Mouse (Mus musculus): Measurements from ENCODE around the gene Zp3r.
"Not testable (repeated sequence)": the region's sequence is repeated elsewhere in the genome, so short reads cannot be mapped to it uniquely, and the experiment has no call there.

Gene Zp3r

DNA sequence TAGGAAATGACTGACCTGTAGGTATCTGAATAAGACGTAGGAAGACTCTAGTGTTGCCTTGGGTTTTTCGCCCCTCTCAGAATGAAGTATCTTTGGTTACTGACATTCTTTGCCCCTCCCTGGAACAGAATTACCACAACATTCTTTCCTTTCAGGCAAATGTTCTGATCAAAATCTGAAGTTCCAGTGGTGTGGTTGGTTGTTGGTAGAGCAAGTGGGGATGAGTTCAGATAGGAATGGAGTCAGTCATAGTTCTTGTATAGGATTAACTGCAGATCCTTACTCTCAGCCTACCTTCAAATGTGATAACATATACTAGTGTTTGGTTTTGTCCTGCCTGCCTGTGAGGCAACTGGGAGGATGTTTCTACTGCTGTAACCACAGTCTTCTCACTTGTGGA lies at the start of gene Zp3r:
Gene Zp3r (minus strand): TSS at position 101 of the 400 bp plus-strand sequence.
- no peak for DNase-seq (ENCODE audit: low spot score in 2 of 2)

- no peak for DNase-seq (ENCODE audit: low spot score in 2 of 2)
Observed at GRCm38 (mm10) chr1:130678551-130678950, 49.1 kb upstream of the Zp3r start.

DNA sequence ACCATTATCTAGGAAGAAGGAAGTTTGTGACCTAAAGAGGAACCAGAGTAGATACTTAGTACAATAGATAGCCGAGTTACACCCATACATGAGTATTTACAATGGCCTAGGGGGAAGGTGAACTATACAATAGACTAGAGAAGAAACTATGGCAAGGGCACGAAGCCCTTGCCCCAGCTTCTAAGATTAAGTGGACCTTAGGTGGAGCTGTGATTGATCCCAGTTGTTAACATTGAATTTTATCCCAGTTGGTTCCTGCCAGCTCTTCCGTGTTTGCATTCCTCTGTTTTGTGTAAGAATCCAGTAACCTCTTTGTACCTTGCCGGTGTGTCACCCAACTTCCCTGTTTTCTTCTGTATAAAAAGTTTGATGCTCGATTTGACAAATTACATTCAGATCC lies 34.2 kb upstream of the Zp3r start:
- not testable (repeated sequence) for DNase-seq (ENCODE audit: low spot score in 2 of 2)

- no peak for DNase-seq (ENCODE audit: low spot score in 2 of 2)
Observed at GRCm38 (mm10) chr1:130661454-130661853, 32.0 kb upstream of the Zp3r start, which contains the start of gene C4bp. TSS of gene C4bp (minus strand) at chr1:130661632.

GRCm38 (mm10) chr1:130659641-130660040 lies 30.2 kb upstream of the Zp3r start:
- not testable (repeated sequence) for DNase-seq (ENCODE audit: low spot score in 2 of 2)

DNA sequence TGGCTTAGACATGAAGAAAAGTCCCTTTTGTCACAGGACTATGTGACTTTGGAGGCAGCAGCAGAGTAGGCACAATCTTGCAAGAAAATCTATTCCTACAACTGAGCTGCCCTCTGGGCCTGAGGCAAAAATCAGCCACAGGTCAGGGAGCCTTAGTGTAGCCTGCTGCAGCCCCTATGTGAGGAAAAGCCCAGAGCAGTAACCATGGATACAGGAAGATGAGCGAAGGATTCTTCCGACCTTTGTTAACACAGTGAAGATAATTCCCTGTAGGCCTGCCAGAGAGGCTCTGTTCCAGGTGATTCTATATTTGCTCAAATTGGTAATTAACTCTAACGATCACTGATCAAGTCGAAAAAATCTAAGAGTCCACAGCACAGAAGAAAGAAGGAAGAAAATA lies 14.7 kb upstream of the Zp3r start:
- no peak for DNase-seq (ENCODE audit: low spot score in 2 of 2)

DNA sequence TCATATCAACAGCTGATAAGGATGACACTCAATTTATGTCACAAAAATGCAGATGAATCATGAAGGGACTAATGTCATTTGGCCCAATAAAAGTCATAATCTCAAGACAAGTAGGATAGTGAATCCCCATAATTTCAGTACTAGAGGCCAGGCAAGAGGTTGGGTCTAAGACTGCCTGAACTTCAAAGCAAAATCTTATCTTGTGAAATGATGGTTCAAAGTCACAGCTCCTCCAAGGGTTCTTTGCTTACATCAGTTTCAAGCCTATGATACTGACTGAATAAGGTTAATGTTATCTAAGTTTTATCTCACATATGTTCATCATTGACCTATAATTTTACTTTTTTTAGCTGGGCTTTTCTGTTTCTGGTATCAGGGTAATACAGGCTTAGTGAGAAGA lies 11.5 kb upstream of the Zp3r start:
- DNase-seq (ENCODE audit: low spot score in 2 of 2), result no peak

- peak; percentile 75 to 89 for DNase-seq (ENCODE audit: low spot score in 2 of 2)
Observed at GRCm38 (mm10) chr1:130633761-130634410, 4.5 kb upstream of the Zp3r start.

DNA sequence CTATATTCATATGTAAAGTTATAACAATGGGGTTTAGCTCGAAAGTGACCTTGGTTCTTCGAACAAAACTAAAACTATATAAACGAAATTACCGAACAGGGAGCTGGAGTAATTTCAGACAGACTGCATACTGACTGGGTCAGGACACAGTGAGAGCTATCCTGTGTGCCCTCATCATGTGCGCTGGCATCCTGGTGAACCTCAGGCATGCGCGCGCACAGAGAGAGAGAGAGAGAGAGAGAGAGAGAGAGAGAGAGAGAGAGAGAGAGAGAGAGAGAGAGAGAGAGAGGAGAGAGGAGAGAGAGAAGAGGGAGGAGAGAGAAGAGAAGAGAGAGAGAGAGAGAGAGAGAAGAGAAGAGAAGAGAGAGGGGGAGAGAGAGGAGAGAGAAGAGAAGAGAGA lies 3.9 kb upstream of the Zp3r start:
- peak; percentile 33 to 44 for DNase-seq (ENCODE audit: low spot score in 2 of 2)

DNA sequence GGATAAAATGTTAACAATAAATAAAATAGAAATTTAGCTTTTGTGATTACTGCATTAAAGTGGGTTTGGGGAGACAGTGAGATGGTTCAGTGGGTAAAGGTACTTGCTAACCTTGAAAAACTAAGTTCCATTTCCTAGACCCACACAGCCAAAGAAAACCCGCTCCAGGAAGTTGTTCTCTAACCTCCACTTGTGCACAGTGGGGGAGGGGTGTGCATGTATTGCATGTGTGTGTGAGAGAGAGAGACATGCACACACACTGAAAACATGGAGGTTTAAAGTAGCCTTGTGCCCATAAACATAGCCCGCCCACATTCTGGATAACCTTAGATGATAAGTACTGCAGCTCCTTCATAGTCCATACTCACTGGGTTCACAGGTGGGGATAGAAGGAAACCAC lies 33.1 kb downstream of the Zp3r start:
- peak; percentile 20 to 30 for DNase-seq (ENCODE audit: low spot score in 2 of 2)

- no peak for DNase-seq (ENCODE audit: low spot score in 2 of 2)
Observed at GRCm38 (mm10) chr1:130588659-130589058, 40.8 kb downstream of the Zp3r start.

GRCm38 (mm10) chr1:130576389-130576788 lies 53.0 kb downstream of the Zp3r start:
- DNase-seq (ENCODE audit: low spot score in 2 of 2), result no peak

DNA sequence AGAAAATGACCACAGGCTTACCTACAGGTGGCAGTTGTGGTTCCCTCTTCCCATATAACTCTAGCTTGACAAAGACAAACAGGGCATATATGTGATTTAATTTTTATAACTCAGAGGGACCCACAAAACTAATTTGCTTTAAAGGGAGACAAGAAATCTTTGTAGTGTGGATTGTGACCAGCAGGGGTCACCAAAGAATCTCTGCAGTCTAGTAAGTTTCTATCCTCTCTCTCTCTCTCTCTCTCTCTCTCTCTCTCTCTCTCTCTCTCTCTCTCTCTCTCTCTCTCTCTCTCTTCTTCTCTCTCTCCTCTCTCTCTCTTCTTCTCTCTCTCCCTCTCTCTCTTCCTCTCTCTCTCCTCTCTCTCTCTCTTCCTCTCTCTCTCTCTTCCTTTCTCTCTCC lies 53.5 kb downstream of the Zp3r start:
- DNase-seq (ENCODE audit: low spot score in 2 of 2), result peak; percentile 20 to 57

DNA sequence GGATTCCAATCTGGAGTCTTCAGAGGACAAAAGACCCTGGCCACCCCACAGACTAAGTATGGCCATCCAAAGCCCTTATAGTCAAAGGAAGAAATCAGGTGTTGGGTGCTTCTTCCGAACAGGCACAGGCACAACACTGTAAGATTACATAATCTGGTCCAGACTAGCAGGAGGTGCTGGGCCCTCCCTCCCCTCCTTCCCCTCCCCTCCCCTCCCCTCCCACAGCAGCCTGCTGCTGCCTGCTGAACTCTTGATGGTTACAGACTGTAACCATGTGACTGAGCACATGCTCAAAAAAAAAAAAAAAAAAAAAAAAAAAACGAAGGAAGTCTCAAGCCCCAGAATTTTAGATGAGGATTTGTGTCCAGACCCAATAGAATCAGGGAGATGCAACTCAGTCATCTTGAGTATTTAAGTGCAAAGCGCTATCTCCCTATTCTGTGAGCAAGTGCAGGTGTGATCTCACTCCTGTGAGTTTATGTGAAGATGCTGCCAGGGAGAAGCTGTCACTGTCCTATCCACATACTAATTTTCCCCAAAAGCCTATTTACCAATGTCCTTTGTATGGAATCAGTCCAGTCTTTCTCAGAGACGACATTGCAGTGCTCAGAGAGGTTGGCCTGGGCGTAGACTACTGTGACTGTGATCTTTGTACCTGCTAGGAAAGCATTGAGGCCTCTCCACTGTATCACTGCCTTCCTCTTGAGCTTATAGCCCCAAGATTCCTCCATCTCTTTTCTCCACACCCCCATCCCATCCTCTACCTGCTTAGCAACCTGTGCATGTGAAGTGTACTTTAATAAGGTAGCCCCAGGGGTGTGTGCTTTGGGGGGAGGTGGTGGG lies 77.8 kb downstream of the Zp3r start:
- no peak for DNase-seq (ENCODE audit: low spot score in 2 of 2)

- peak; percentile 37 to 40 for DNase-seq (ENCODE audit: low spot score in 2 of 2)
Observed at GRCm38 (mm10) chr1:130550242-130551167, 78.9 kb downstream of the Zp3r start.

DNA sequence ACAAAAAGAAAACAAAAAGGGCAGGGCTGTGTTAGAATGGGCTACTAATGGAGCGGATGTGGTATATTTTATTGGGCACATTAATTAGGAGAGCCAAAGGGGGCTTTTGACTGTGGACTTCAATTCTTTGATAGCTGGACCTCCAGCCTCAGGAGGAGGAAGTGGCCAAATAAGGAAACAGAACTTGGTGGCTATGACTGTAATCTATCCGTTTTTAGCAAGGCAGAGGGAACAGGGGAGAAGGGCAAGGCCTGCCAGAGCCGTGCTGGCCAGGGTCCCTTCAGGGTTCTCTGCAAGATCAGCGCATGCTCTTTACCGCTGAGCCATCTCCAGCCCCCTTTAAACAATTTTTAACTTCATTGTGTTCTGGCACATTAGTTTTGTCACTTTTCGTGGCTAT lies 79.7 kb downstream of the Zp3r start:
- no peak for DNase-seq (ENCODE audit: low spot score in 2 of 2)

DNA sequence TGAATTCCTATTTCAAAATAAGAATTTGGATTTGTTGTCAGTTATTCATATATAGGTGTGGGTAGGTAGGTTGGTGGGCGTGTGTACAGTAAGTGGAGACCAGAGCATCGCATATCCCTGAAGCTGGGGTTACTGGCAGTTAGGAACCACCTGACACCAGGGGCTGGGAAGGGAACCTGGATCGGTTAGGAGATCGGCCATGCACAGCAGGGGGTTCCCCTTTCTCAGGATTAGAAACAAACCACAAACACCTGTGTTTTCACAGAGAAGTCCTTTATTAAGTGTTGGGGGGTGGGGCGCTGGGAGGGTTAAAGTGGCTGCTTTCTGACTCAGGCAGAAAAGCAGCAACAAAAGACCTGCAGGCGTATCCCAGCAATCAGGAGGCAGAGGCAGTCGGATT lies 80.3 kb downstream of the Zp3r start:
- DNase-seq (ENCODE audit: low spot score in 2 of 2), result no peak

- DNase-seq (ENCODE audit: low spot score in 2 of 2), result peak; percentile 65 to 82
Observed at GRCm38 (mm10) chr1:130547674-130548429, 81.6 kb downstream of the Zp3r start.
